Comparison of ENCODE assay signal across 8 mouse cellular contexts in the genomic region with DNA sequence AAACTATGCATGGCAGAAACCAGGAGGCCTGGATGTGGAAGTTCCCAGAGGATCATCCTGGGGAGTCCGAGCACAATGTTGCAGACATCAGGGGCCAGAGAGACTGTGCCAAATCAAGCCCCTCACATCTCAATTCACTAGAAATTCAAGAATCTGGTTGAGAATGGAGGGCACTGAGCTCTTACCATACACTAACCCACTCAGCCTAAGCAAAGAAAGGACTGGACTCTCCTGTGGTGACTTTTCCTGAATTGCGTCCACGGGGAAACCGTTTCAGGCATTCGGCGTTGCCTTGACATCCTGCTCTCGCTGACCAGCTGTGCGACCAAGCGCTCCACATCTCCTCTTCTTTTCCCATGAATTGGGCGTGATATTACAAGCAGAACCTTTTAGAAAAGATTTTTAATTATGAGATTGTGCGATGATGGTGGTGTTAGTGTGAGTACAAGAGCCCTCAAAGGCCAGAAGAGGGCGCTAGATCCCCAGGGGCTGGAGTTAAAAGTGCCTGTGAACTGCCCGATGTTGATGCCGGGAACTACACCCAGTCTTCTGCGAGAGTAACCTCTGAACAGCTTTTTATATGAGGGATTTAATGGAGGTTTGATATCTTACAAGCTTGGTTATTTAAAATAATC. TPM values are rescaled to one million over a fixed set of nuclear protein-coding genes. Genes with fewer than 3 reads are reported as not detected.
A peak's percentile ranks its signal among the peaks of the same experiment; 100 is the strongest.
DNase-seq lines count a peak whose midpoint lies in the region; ATAC-seq and TF ChIP-seq lines count a peak whose summit lies in the region.

No protein-coding gene starts in this region.

- peak; percentile 65 for ATAC-seq in forebrain, embryonic 13.5 days
- ATAC-seq in intestine, embryonic 15.5 days: peak; percentile 74; the same call in 1 of the 2 replicates
- ATAC-seq in lung, embryonic 16.5 days (ENCODE audit: low read depth): peak; percentile 20; the same call in 1 of the 2 replicates

- no peak for TF ChIP-seq POLR2A in testis, adult 2 months (IDR thresholded peaks at IDR 0.05; ENCODE audit: control insufficient read depth, low read depth, low read length)

- WGBS in forebrain, embryonic 13.5 days: 32% methylated on average over 15 of the region's 15 CpGs
- 33% methylated on average over 15 of the region's 15 CpGs for WGBS in intestine, embryonic 15.5 days
- 32% methylated on average over 15 of the region's 15 CpGs for WGBS in lung, embryonic 16.5 days

- H3K27ac ChIP-seq in testis, adult 2 months (ENCODE audit: control insufficient read depth, insufficient read depth, low read depth, low read length): no peak overlapping the region
- no peak overlapping the region for H3K27ac ChIP-seq in forebrain, embryonic 13.5 days
- no peak overlapping the region for H3K27ac ChIP-seq in intestine, embryonic 15.5 days
- H3K27ac ChIP-seq in lung, embryonic 16.5 days (ENCODE audit: low read length): no peak overlapping the region

- DNase-seq in testis, postnatal 14 days (ENCODE audit: low spot score): no peak
- DNase-seq in c-Kit-positive CD71-positive TER-119-negative erythroid progenitor cells, embryonic 14.5 days (ENCODE audit: low read depth): peak; percentile 51
- peak; percentile 86 for DNase-seq in retina, postnatal 1 day
- no peak for DNase-seq in urinary bladder, adult 2 months (ENCODE audit: low spot score)

- no peaks in the 10 kb centered on the region for H3K9me3 ChIP-seq in forebrain, embryonic 13.5 days (replicated peaks)
- no peaks in the 10 kb centered on the region for H3K9me3 ChIP-seq in intestine, embryonic 15.5 days
- H3K9me3 ChIP-seq in lung, embryonic 16.5 days (ENCODE audit: control insufficient read depth, low read length): no peaks in the 10 kb centered on the region

- no peaks in the 10 kb centered on the region for H3K27me3 ChIP-seq in testis, adult 2 months (ENCODE audit: control insufficient read depth, insufficient read depth, low read length)
- peaks cover 7% of the 10 kb centered on the region; the same call in 1 of the 2 replicates for H3K27me3 ChIP-seq in forebrain, embryonic 13.5 days
- H3K27me3 ChIP-seq in intestine, embryonic 15.5 days (replicated peaks): no peaks in the 10 kb centered on the region
- H3K27me3 ChIP-seq in lung, embryonic 16.5 days (ENCODE audit: control insufficient read depth, insufficient read depth, low read depth, low read length): no peaks in the 10 kb centered on the region

- H3K9ac ChIP-seq in forebrain, embryonic 13.5 days: no peak overlapping the region
- H3K9ac ChIP-seq in intestine, embryonic 15.5 days: no peak overlapping the region
- H3K9ac ChIP-seq in lung, embryonic 16.5 days (ENCODE audit: low read length): peak overlapping the region; percentile 23; the same call in 1 of the 2 replicates

- peak overlapping the region; percentile 45 for H3K4me3 ChIP-seq in testis, adult 2 months (ENCODE audit: control insufficient read depth, low read depth, low read length)
- H3K4me3 ChIP-seq in forebrain, embryonic 13.5 days: peak overlapping the region; percentile 6; the same call in 1 of the 2 replicates
- H3K4me3 ChIP-seq in intestine, embryonic 15.5 days (replicated peaks): 0 out of 2 replicates have a peak overlapping the region, but pooled peaks have one; percentile 3
- peak overlapping the region; percentile 23 for H3K4me3 ChIP-seq in lung, embryonic 16.5 days (ENCODE audit: low read length)

- peaks cover 2% of the 10 kb centered on the region; the same call in 1 of the 2 replicates for H3K4me1 ChIP-seq in testis, adult 2 months (ENCODE audit: control insufficient read depth, insufficient read depth, low read length)
- H3K4me1 ChIP-seq in forebrain, embryonic 13.5 days: peaks cover 7% of the 10 kb centered on the region; the same call in 1 of the 2 replicates
- peaks cover 6% of the 10 kb centered on the region; the same call in 1 of the 2 replicates for H3K4me1 ChIP-seq in intestine, embryonic 15.5 days (replicated peaks)
- peaks cover 8% of the 10 kb centered on the region; the same call in 1 of the 2 replicates for H3K4me1 ChIP-seq in lung, embryonic 16.5 days (replicated peaks; ENCODE audit: control insufficient read depth, insufficient read depth, low read length)

- H3K36me3 ChIP-seq in testis, adult 2 months (ENCODE audit: control insufficient read depth, insufficient read depth, low read length): no peaks in the 10 kb centered on the region
- no peaks in the 10 kb centered on the region for H3K36me3 ChIP-seq in forebrain, embryonic 13.5 days (ENCODE audit: poor library complexity, severe bottlenecking)
- no peaks in the 10 kb centered on the region for H3K36me3 ChIP-seq in intestine, embryonic 15.5 days
- no peaks in the 10 kb centered on the region for H3K36me3 ChIP-seq in lung, embryonic 16.5 days (ENCODE audit: control insufficient read depth, insufficient read depth, low read length)

- H3K4me2 ChIP-seq in forebrain, embryonic 13.5 days: peak overlapping the region; percentile 49
- peak overlapping the region; percentile 49 for H3K4me2 ChIP-seq in intestine, embryonic 15.5 days (replicated peaks)
- peak overlapping the region; percentile 49 for H3K4me2 ChIP-seq in lung, embryonic 16.5 days (ENCODE audit: low read depth, low read length)

- peak; percentile 51; the same call in 1 of the 2 replicates for TF ChIP-seq CTCF in testis, adult 2 months (IDR thresholded peaks at IDR 0.05; ENCODE audit: control insufficient read depth, insufficient read depth, insufficient replicate concordance, low read depth, low read length)

RNA-seq across cellular contexts. Expression of gene Sypl, which starts 43.0 kb away (rescaled TPM):
- 173 and 221 TPM in 2 replicates for polyA plus RNA-seq in testis, adult 2 months (2012; rRNA removed)
- polyA plus RNA-seq in forebrain, embryonic 13.5 days (2015; fragmentation: Nextera tagmentation; extraction: Ambion mirVana): 41.1 and 41.2 TPM in 2 replicates
- polyA plus RNA-seq in intestine, embryonic 15.5 days (2015; fragmentation: Nextera tagmentation; extraction: Ambion mirVana): 157 and 159 TPM in 2 replicates
- polyA plus RNA-seq in lung, embryonic 16.5 days (2015; fragmentation: Nextera tagmentation; extraction: Ambion mirVana): 181 and 182 TPM in 2 replicates
- polyA plus RNA-seq in urinary bladder, adult 2 months (2012; rRNA removed): 145 and 163 TPM in 2 replicates

Comparison
In these comparisons a context has a peak if more than half of its experiments do, and no peak if none do; other contexts are left out.
1. DNase-seq: peak in c-Kit-positive CD71-positive TER-119-negative erythroid progenitor cells, embryonic 14.5 days (single experiment) and retina, postnatal 1 day (single experiment); none in testis, postnatal 14 days (single experiment) and urinary bladder, adult 2 months (single experiment).
2. ATAC-seq: peak in every context shown above with its lines; median percentile 74 in intestine, embryonic 15.5 days; 65 in forebrain, embryonic 13.5 days; 20 in lung, embryonic 16.5 days.
3. Peak in every context shown above with its lines, with median percentiles within 50 percentile points of each other: H3K4me3 ChIP-seq and H3K4me2 ChIP-seq.